Mouse (Mus musculus): ENCODE data around the gene Pld1. TPM values are rescaled to one million over a fixed set of nuclear protein-coding genes. Genes with fewer than 3 reads are reported as not detected.
A peak's percentile ranks its signal among the peaks of the same experiment; 100 is the strongest.
"Not testable (repeated sequence)": the region's sequence is repeated elsewhere in the genome, so short reads cannot be mapped to it uniquely, and the experiment has no call there.

Gene Pld1
- polyA plus RNA-seq, 1 experiment from 2014 or later: 3.3 TPM

DNA sequence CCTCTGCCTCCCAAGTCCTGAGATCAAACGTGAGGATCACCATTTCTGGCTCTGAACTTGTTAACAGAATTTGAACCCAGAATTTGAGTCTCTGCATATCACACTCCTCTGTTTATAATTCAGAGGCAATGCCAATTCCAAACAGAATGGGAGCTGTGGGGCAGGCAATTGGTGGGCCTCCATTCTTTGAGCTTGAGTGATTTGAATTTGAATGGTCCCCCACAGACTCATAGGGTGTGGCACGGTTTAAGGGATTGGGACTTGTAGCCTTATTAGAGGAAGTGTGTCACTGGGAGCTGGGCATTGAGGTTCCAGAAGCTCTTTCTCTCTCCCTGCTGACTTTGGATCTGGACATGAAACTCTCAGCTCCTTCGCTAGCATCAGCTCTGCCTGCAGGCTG, 2.9 kb upstream of the Pld1 start:
- H3K36me3 ChIP-seq (replicated peaks; ENCODE audit: control insufficient read depth, insufficient read depth, low read depth, low read length): no peaks in the 10 kb centered on the region
- H3K4me3 ChIP-seq (ENCODE audit: low read depth, low read length): no peak overlapping the region
- H3K27ac ChIP-seq (replicated peaks; ENCODE audit: low read depth, low read length): no peak overlapping the region
- no peaks in the 10 kb centered on the region for H3K27me3 ChIP-seq (ENCODE audit: control insufficient read depth, insufficient read depth, low read length)
- no peak overlapping the region for H3K4me2 ChIP-seq (ENCODE audit: low read depth, low read length)
- H3K9ac ChIP-seq (replicated peaks; ENCODE audit: low read length): no peak overlapping the region
- H3K9me3 ChIP-seq (replicated peaks; ENCODE audit: control insufficient read depth, low read length): no peaks in the 10 kb centered on the region
- no peaks in the 10 kb centered on the region for H3K4me1 ChIP-seq (ENCODE audit: control insufficient read depth, insufficient read depth, low read length)
- no peak for DNase-seq (ENCODE audit: low spot score)
- ATAC-seq (replicated peaks; ENCODE audit: insufficient number of reproducible peaks, low FRiP score, low TSS enrichment, low read depth): no peak
- WGBS: 64% methylated on average over 3 of the region's 3 CpGs

DNA sequence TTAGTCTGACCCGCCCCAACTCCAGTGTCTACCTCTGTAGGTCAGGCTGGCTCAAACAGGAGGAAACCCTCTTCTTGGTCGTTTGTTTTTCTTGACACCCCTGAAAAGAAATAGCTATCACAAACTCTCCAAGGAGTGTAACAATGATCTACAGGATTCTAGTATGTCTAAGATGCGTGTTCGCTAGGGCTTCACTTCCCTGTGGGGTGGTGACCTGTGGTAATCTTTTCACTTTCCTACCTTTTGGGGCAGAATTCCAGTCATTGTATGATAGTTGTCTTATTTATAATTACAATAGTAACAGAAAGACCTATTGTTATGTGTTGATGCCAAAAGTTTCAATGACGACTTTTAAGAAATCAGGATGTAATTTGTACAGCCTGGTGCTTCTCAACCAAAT, 1.8 kb upstream of the Pld1 start:
- Histone ChIP-seq H3K4me3 (ENCODE audit: low read depth, low read length) (no peak overlapping the region), H3K9ac (replicated peaks; ENCODE audit: low read length) (no peak overlapping the region), H3K4me1 (ENCODE audit: control insufficient read depth, insufficient read depth, low read length) (no peaks in the 10 kb centered on the region), H3K9me3 (replicated peaks; ENCODE audit: control insufficient read depth, low read length) (no peaks in the 10 kb centered on the region), H3K27ac (replicated peaks; ENCODE audit: low read depth, low read length) (no peak overlapping the region), H3K4me2 (ENCODE audit: low read depth, low read length) (no peak overlapping the region), H3K36me3 (replicated peaks; ENCODE audit: control insufficient read depth, insufficient read depth, low read depth, low read length) (no peaks in the 10 kb centered on the region), H3K27me3 (ENCODE audit: control insufficient read depth, insufficient read depth, low read length) (no peaks in the 10 kb centered on the region)
- no peak for DNase-seq (ENCODE audit: low spot score)
- WGBS: 76% methylated on average over 5 of the region's 5 CpGs
- ATAC-seq (replicated peaks; ENCODE audit: insufficient number of reproducible peaks, low FRiP score, low TSS enrichment, low read depth): no peak

GRCm38 (mm10) chr3:27937144-27938110, 1.1 kb upstream of the Pld1 start:
- no peak overlapping the region for H3K4me3 ChIP-seq (ENCODE audit: low read depth, low read length)
- 70% methylated on average over 13 of the region's 13 CpGs for WGBS
- ATAC-seq (replicated peaks; ENCODE audit: insufficient number of reproducible peaks, low FRiP score, low TSS enrichment, low read depth) (no peak), DNase-seq (ENCODE audit: low spot score) (no peak)
- H3K27me3 ChIP-seq (ENCODE audit: control insufficient read depth, insufficient read depth, low read length): no peaks in the 10 kb centered on the region
- H3K27ac ChIP-seq (replicated peaks; ENCODE audit: low read depth, low read length): no peak overlapping the region
- H3K4me2 ChIP-seq (ENCODE audit: low read depth, low read length): no peak overlapping the region
- H3K9me3 ChIP-seq (replicated peaks; ENCODE audit: control insufficient read depth, low read length): no peaks in the 10 kb centered on the region
- no peak overlapping the region for H3K9ac ChIP-seq (replicated peaks; ENCODE audit: low read length)
- H3K36me3 ChIP-seq (replicated peaks; ENCODE audit: control insufficient read depth, insufficient read depth, low read depth, low read length): no peaks in the 10 kb centered on the region
- H3K4me1 ChIP-seq (ENCODE audit: control insufficient read depth, insufficient read depth, low read length): no peaks in the 10 kb centered on the region

DNA sequence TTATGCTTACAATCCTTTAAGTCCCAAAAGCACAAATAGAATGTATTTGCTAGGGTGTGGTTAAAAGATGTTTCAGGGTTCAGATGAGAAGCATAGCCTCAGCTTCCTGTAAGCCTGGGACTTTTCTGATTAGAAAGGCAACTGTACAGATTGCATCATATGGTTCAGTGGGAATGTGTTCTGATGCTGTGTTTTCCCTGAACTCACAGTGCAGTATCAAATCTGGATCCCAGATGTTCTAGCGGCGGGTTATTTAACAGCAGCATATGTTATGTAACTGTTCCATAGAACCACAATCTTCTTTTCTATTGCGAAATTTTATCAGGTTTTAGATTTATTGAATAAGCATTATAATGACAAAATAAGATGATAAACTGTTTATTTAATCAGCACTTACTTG, 3.1 kb downstream of the Pld1 start:
- no peak overlapping the region for H3K4me3 ChIP-seq (ENCODE audit: low read depth, low read length)
- no peaks in the 10 kb centered on the region for H3K36me3 ChIP-seq (replicated peaks; ENCODE audit: control insufficient read depth, insufficient read depth, low read depth, low read length)
- ATAC-seq (replicated peaks; ENCODE audit: insufficient number of reproducible peaks, low FRiP score, low TSS enrichment, low read depth) (no peak), DNase-seq (ENCODE audit: low spot score) (peak; percentile 40)
- H3K27me3 ChIP-seq (ENCODE audit: control insufficient read depth, insufficient read depth, low read length): no peaks in the 10 kb centered on the region
- no peak overlapping the region for H3K9ac ChIP-seq (replicated peaks; ENCODE audit: low read length)
- H3K27ac ChIP-seq (replicated peaks; ENCODE audit: low read depth, low read length): no peak overlapping the region
- no peaks in the 10 kb centered on the region for H3K9me3 ChIP-seq (replicated peaks; ENCODE audit: control insufficient read depth, low read length)
- WGBS: 69% methylated on average over 3 of the region's 3 CpGs
- no peak overlapping the region for H3K4me2 ChIP-seq (ENCODE audit: low read depth, low read length)
- H3K4me1 ChIP-seq (ENCODE audit: control insufficient read depth, insufficient read depth, low read length): no peaks in the 10 kb centered on the region

DNA sequence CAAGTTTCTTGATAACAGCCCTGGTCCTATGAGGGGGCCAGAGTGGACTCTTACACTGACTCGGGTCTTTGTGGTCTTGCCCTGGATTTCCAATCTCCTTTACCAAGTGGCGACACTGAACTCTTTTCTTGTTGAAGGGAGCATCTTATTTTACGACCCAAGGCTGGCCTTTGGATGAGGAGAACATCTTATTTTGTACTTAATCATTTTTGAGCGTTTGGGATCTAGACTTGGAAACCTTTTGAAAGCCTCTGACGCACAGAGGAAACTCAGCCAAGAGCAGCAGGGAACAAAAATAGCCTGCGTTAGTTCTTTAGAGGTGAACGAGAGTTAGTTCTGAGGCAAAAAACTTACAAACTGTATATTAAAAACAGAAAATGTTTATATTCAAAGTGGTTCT, 4.5 kb downstream of the Pld1 start:
- H3K4me3 ChIP-seq (ENCODE audit: low read depth, low read length): no peak overlapping the region
- H3K9me3 ChIP-seq (replicated peaks; ENCODE audit: control insufficient read depth, low read length): no peaks in the 10 kb centered on the region
- H3K4me1 ChIP-seq (ENCODE audit: control insufficient read depth, insufficient read depth, low read length): no peaks in the 10 kb centered on the region
- DNase-seq (ENCODE audit: low spot score) (no peak), ATAC-seq (replicated peaks; ENCODE audit: insufficient number of reproducible peaks, low FRiP score, low TSS enrichment, low read depth) (no peak)
- 89% methylated on average over 7 of the region's 7 CpGs for WGBS
- H3K27ac ChIP-seq (replicated peaks; ENCODE audit: low read depth, low read length): no peak overlapping the region
- H3K36me3 ChIP-seq (replicated peaks; ENCODE audit: control insufficient read depth, insufficient read depth, low read depth, low read length): no peaks in the 10 kb centered on the region
- H3K27me3 ChIP-seq (ENCODE audit: control insufficient read depth, insufficient read depth, low read length): no peaks in the 10 kb centered on the region
- no peak overlapping the region for H3K9ac ChIP-seq (replicated peaks; ENCODE audit: low read length)
- no peak overlapping the region for H3K4me2 ChIP-seq (ENCODE audit: low read depth, low read length)

DNA sequence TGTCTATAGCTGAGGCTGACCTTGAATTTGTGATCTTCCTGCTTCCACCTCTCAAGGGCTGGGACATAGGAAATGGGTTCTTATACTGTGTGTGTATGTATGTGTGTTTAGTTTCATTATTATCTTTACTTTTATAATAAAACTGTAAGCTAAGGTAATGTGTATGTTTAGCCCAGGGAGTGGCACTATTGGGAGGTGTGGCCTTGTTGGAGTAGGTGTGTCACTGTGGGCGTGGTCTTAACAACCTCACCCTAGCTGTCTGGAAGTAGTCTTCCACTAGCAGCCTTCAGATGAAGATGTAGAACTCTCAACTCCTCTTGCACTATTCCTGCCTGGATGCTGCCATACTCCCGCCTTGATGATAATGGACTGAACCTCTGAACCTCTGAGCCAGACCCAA, 6.9 kb downstream of the Pld1 start:
- not testable (repeated sequence) for H3K4me2 ChIP-seq (ENCODE audit: low read depth, low read length); H3K9me3 ChIP-seq (replicated peaks; ENCODE audit: control insufficient read depth, low read length); H3K4me3 ChIP-seq (ENCODE audit: low read depth, low read length); H3K27ac ChIP-seq (replicated peaks; ENCODE audit: low read depth, low read length); DNase-seq (ENCODE audit: low spot score); ATAC-seq (replicated peaks; ENCODE audit: insufficient number of reproducible peaks, low FRiP score, low TSS enrichment, low read depth); H3K4me1 ChIP-seq (ENCODE audit: control insufficient read depth, insufficient read depth, low read length); H3K9ac ChIP-seq (replicated peaks; ENCODE audit: low read length); H3K36me3 ChIP-seq (replicated peaks; ENCODE audit: control insufficient read depth, insufficient read depth, low read depth, low read length); H3K27me3 ChIP-seq (ENCODE audit: control insufficient read depth, insufficient read depth, low read length)
- 87% methylated on average over 2 of the region's 2 CpGs for WGBS

GRCm38 (mm10) chr3:27949175-27949872, 10.8 kb downstream of the Pld1 start:
- Histone ChIP-seq H3K27ac (replicated peaks; ENCODE audit: low read depth, low read length) (no peak overlapping the region), H3K4me2 (ENCODE audit: low read depth, low read length) (no peak overlapping the region), H3K4me3 (ENCODE audit: low read depth, low read length) (no peak overlapping the region), H3K9me3 (replicated peaks; ENCODE audit: control insufficient read depth, low read length) (no peaks in the 10 kb centered on the region), H3K9ac (replicated peaks; ENCODE audit: low read length) (no peak overlapping the region), H3K36me3 (replicated peaks; ENCODE audit: control insufficient read depth, insufficient read depth, low read depth, low read length) (no peaks in the 10 kb centered on the region), H3K4me1 (ENCODE audit: control insufficient read depth, insufficient read depth, low read length) (no peaks in the 10 kb centered on the region), H3K27me3 (ENCODE audit: control insufficient read depth, insufficient read depth, low read length) (no peaks in the 10 kb centered on the region)
- DNase-seq (ENCODE audit: low spot score) (peak; percentile 69), ATAC-seq (replicated peaks; ENCODE audit: insufficient number of reproducible peaks, low FRiP score, low TSS enrichment, low read depth) (no peak)
- WGBS: 57% methylated on average over 5 of the region's 5 CpGs

- no peak for DNase-seq (ENCODE audit: low spot score)
Measured at GRCm38 (mm10) chr3:27949873-27950250, 11.4 kb downstream of the Pld1 start.

More at GRCm38 (mm10) chr3:27949873-27950250, 11.4 kb downstream of the Pld1 start:
- 86% methylated on average over 6 of the region's 6 CpGs for WGBS
- no peak for ATAC-seq (replicated peaks; ENCODE audit: insufficient number of reproducible peaks, low FRiP score, low TSS enrichment, low read depth)
- Histone ChIP-seq H3K4me3 (ENCODE audit: low read depth, low read length) (no peak overlapping the region), H3K9ac (replicated peaks; ENCODE audit: low read length) (no peak overlapping the region), H3K4me2 (ENCODE audit: low read depth, low read length) (no peak overlapping the region), H3K27me3 (ENCODE audit: control insufficient read depth, insufficient read depth, low read length) (no peaks in the 10 kb centered on the region), H3K9me3 (replicated peaks; ENCODE audit: control insufficient read depth, low read length) (no peaks in the 10 kb centered on the region), H3K36me3 (replicated peaks; ENCODE audit: control insufficient read depth, insufficient read depth, low read depth, low read length) (no peaks in the 10 kb centered on the region), H3K4me1 (ENCODE audit: control insufficient read depth, insufficient read depth, low read length) (no peaks in the 10 kb centered on the region), H3K27ac (replicated peaks; ENCODE audit: low read depth, low read length) (no peak overlapping the region)
